Mouse (Mus musculus): ENCODE measurements around the gene Acot8. TPM values are rescaled to one million over a fixed set of nuclear protein-coding genes. Genes with fewer than 3 reads are reported as not detected.

Gene Acot8
- total and polyA plus RNA-seq, 2 experiments from 2014 or later, result 17.1 to 17.4 TPM

- no peak for TF ChIP-seq CTCF (IDR thresholded peaks at IDR 0.05; ENCODE audit: low read depth)
- Histone ChIP-seq H3K4me2 (ENCODE audit: low read depth) (peak overlapping the region; percentile 89), H3K9ac (peak overlapping the region; percentile 82), H3K27ac (ENCODE audit: low read depth, low read length) (peak overlapping the region; percentile 78), H3K27me3 (ENCODE audit: insufficient read depth, low read length) (no peaks in the 10 kb centered on the region), H3K4me1 (ENCODE audit: insufficient read depth) (peaks cover 4% of the 10 kb centered on the region), H3K36me3 (ENCODE audit: insufficient read depth) (0 out of 2 replicates have a peak, but pooled peaks cover 3% of the 10 kb centered on the region), H3K9me3 (ENCODE audit: low read length) (no peaks in the 10 kb centered on the region), H3K4me3 (ENCODE audit: low read depth, low read length) (peak overlapping the region; percentile 76)
- no peak for DNase-seq
- ATAC-seq, result no peak
- 16% methylated on average over 7 of the region's 7 CpGs for WGBS
These were observed 19.7 kb downstream of the Acot8 start for GRCm38 (mm10) chr2:164784869-164785420.

- H3K4me2 ChIP-seq (ENCODE audit: low read depth), result no peak overlapping the region
- H3K9ac ChIP-seq, result no peak overlapping the region
- no peaks in the 10 kb centered on the region for H3K27me3 ChIP-seq (ENCODE audit: insufficient read depth, low read length)
- no peak overlapping the region for H3K4me3 ChIP-seq (ENCODE audit: low read depth, low read length)
- H3K4me1 ChIP-seq (ENCODE audit: insufficient read depth), result peaks cover 4% of the 10 kb centered on the region
- 0 out of 2 replicates have a peak, but pooled peaks cover 2% of the 10 kb centered on the region for H3K36me3 ChIP-seq (ENCODE audit: insufficient read depth)
- H3K27ac ChIP-seq (ENCODE audit: low read depth, low read length), result no peak overlapping the region
- peak; percentile 41 for TF ChIP-seq CTCF (IDR thresholded peaks at IDR 0.05; ENCODE audit: low read depth)
- DNase-seq (no peak), ATAC-seq (no peak)
- 81% methylated on average over 7 of the region's 7 CpGs for whole genome bisulfite sequencing
- no peaks in the 10 kb centered on the region for H3K9me3 ChIP-seq (ENCODE audit: low read length)
These were observed 20.6 kb downstream of the Acot8 start for GRCm38 (mm10) chr2:164783926-164784581.

GRCm38 (mm10) chr2:164781876-164782275 is 22.8 kb downstream of the Acot8 start:
- H3K4me1 ChIP-seq (ENCODE audit: insufficient read depth), result peaks cover 4% of the 10 kb centered on the region
- no peak for TF ChIP-seq CTCF (IDR thresholded peaks at IDR 0.05; ENCODE audit: low read depth)
- no peaks in the 10 kb centered on the region for H3K36me3 ChIP-seq (ENCODE audit: insufficient read depth)
- DNase-seq (no peak), ATAC-seq (no peak)
- no peaks in the 10 kb centered on the region for H3K27me3 ChIP-seq (ENCODE audit: insufficient read depth, low read length)
- H3K4me2 ChIP-seq (ENCODE audit: low read depth), result no peak overlapping the region
- no peak overlapping the region for H3K27ac ChIP-seq (ENCODE audit: low read depth, low read length)
- no peak overlapping the region for H3K9ac ChIP-seq
- WGBS, result 78% methylated on average over 4 of the region's 4 CpGs
- no peak overlapping the region for H3K4me3 ChIP-seq (ENCODE audit: low read depth, low read length)
- no peaks in the 10 kb centered on the region for H3K9me3 ChIP-seq (ENCODE audit: low read length)

GRCm38 (mm10) chr2:164779481-164780086 is 25.1 kb downstream of the Acot8 start, which contains the start of gene Tnnc2:
TSS of gene Tnnc2 (minus strand) at chr2:164779967.
- Histone ChIP-seq H3K36me3 (ENCODE audit: insufficient read depth) (no peaks in the 10 kb centered on the region), H3K27me3 (ENCODE audit: insufficient read depth, low read length) (no peaks in the 10 kb centered on the region), H3K4me1 (ENCODE audit: insufficient read depth) (no peaks in the 10 kb centered on the region), H3K9ac (no peak within 1 kb of the TSS), H3K4me3 (ENCODE audit: low read depth, low read length) (no peak within 1 kb of the TSS), H3K27ac (ENCODE audit: low read depth, low read length) (no peak within 1 kb of the TSS), H3K9me3 (ENCODE audit: low read length) (no peaks in the 10 kb centered on the region), H3K4me2 (ENCODE audit: low read depth) (no peak within 1 kb of the TSS)
- ATAC-seq (no peak), DNase-seq (no peak)
- 73% methylated on average over 8 of the region's 8 CpGs for WGBS
- TF ChIP-seq CTCF (IDR thresholded peaks at IDR 0.05; ENCODE audit: low read depth), result no peak

GRCm38 (mm10) chr2:164778809-164779208 is 25.9 kb downstream of the Acot8 start:
- no peaks in the 10 kb centered on the region for H3K9me3 ChIP-seq (ENCODE audit: low read length)
- H3K36me3 ChIP-seq (ENCODE audit: insufficient read depth), result no peaks in the 10 kb centered on the region
- no peaks in the 10 kb centered on the region for H3K4me1 ChIP-seq (ENCODE audit: insufficient read depth)
- ATAC-seq, result no peak
- no peak overlapping the region for H3K4me3 ChIP-seq (ENCODE audit: low read depth, low read length)
- no peak for DNase-seq
- no peak overlapping the region for H3K4me2 ChIP-seq (ENCODE audit: low read depth)
- no peak overlapping the region for H3K9ac ChIP-seq
- no peaks in the 10 kb centered on the region for H3K27me3 ChIP-seq (ENCODE audit: insufficient read depth, low read length)
- no peak overlapping the region for H3K27ac ChIP-seq (ENCODE audit: low read depth, low read length)
- no peak for TF ChIP-seq CTCF (IDR thresholded peaks at IDR 0.05; ENCODE audit: low read depth)
- WGBS, result 82% methylated on average over 7 of the region's 7 CpGs

- Histone ChIP-seq H3K9me3 (ENCODE audit: low read length) (no peaks in the 10 kb centered on the region), H3K36me3 (ENCODE audit: insufficient read depth) (no peaks in the 10 kb centered on the region), H3K4me1 (ENCODE audit: insufficient read depth) (no peaks in the 10 kb centered on the region), H3K27ac (ENCODE audit: low read depth, low read length) (no peak overlapping the region), H3K27me3 (ENCODE audit: insufficient read depth, low read length) (no peaks in the 10 kb centered on the region), H3K4me3 (ENCODE audit: low read depth, low read length) (no peak overlapping the region), H3K4me2 (ENCODE audit: low read depth) (no peak overlapping the region), H3K9ac (no peak overlapping the region)
- DNase-seq, result no peak
- no peak for TF ChIP-seq CTCF (IDR thresholded peaks at IDR 0.05; ENCODE audit: low read depth)
- no peak for ATAC-seq
- 96% methylated on average over 11 of the region's 11 CpGs for WGBS
These were observed 26.7 kb downstream of the Acot8 start for GRCm38 (mm10) chr2:164778015-164778287.

- DNase-seq (no peak), ATAC-seq (no peak)
- Histone ChIP-seq H3K36me3 (ENCODE audit: insufficient read depth) (no peaks in the 10 kb centered on the region), H3K9ac (no peak overlapping the region), H3K27ac (ENCODE audit: low read depth, low read length) (no peak overlapping the region), H3K9me3 (ENCODE audit: low read length) (no peaks in the 10 kb centered on the region), H3K4me3 (ENCODE audit: low read depth, low read length) (no peak overlapping the region), H3K4me1 (ENCODE audit: insufficient read depth) (no peaks in the 10 kb centered on the region), H3K4me2 (ENCODE audit: low read depth) (no peak overlapping the region), H3K27me3 (ENCODE audit: insufficient read depth, low read length) (no peaks in the 10 kb centered on the region)
- 80% methylated on average over 30 of the region's 30 CpGs for WGBS
- TF ChIP-seq CTCF (IDR thresholded peaks at IDR 0.05; ENCODE audit: low read depth), result no peak
These were observed 27.3 kb downstream of the Acot8 start for GRCm38 (mm10) chr2:164777246-164778014.

All from forebrain, postnatal 0 days (tissue).